Mouse (Mus musculus) forebrain, embryonic 13.5 days (tissue): ENCODE results near the gene Padi2. TPM values are rescaled to one million over a fixed set of nuclear protein-coding genes. Genes with fewer than 3 reads are reported as not detected.

Experiments
- ATAC-seq: fragments of 200-750 bp; cut with Nextera tagmentation; 2 replicates; pipeline ENCODE4 v1.8.0; 2017
- H3K27ac ChIP-seq: fragments of 300-500 bp; sonication (generic); 2 replicates; pipeline ENCODE4 v1.5.1; 2015; ENCODE audit warnings: inconsistent platforms, mild to moderate bottlenecking, moderate library complexity
- H3K27me3 ChIP-seq: fragments of 300-500 bp; sonication (generic); 2 replicates; pipeline ENCODE4 v1.6.1; 2015; ENCODE audit warnings: mild to moderate bottlenecking, inconsistent platforms
- H3K36me3 ChIP-seq: fragments of 300-500 bp; sonication (generic); 2 replicates; pipeline ENCODE4 v1.6.1; 2015; ENCODE audit warnings: mild to moderate bottlenecking, inconsistent platforms; ENCODE audit not compliant: poor library complexity, severe bottlenecking
- H3K4me1 ChIP-seq: fragments of 300-500 bp; sonication (generic); 2 replicates; pipeline ENCODE4 v1.6.1; 2015; ENCODE audit warnings: inconsistent platforms
- H3K4me2 ChIP-seq: fragments of 300-500 bp; sonication (generic); 2 replicates; pipeline ENCODE4 v1.6.1; 2015; ENCODE audit warnings: inconsistent platforms, mild to moderate bottlenecking, moderate library complexity
- H3K4me3 ChIP-seq: fragments of 300-500 bp; sonication (generic); 2 replicates; pipeline ENCODE4 v1.5.1; 2015; ENCODE audit warnings: mild to moderate bottlenecking, inconsistent platforms
- H3K9ac ChIP-seq: fragments of 300-500 bp; sonication (generic); 2 replicates; pipeline ENCODE4 v1.6.1; 2015; ENCODE audit warnings: mild to moderate bottlenecking, inconsistent platforms
- H3K9me3 ChIP-seq: fragments of 300-500 bp; sonication (generic); replicated peaks from 2 replicates; pipeline ENCODE4 v1.6.1; 2016; ENCODE audit warnings: inconsistent platforms
- WGBS: fragments of 180-500 bp; shearing (Covaris S2); methylation state at CpG from one replicate; pipeline ENCODE4 v1.1.7; 2015; 5-methylcytosine and 5-hydroxymethylcytosine counted together
- polyA plus RNA-seq: library from polyadenylated mRNA; unstranded; fragments of >200 nt; fragmentation: Nextera tagmentation; extraction: Ambion mirVana; gene quantifications from 2 replicates; pipeline ENCODE4 v1.2.1, GENCODE M21; 2015

Gene Padi2
- polyA plus RNA-seq, 1 experiment from 2014 or later = 0.12 TPM

GRCm38 (mm10) chr4:140983442-140983841, 77.3 kb downstream of the Padi2 start:
- 0 out of 2 replicates have a peak, but pooled peaks cover 6% of the 10 kb centered on the region for H3K9me3 ChIP-seq
- H3K27ac ChIP-seq = peak overlapping the region; percentile 44; the same call in 1 of the 2 replicates
- no peak overlapping the region for H3K9ac ChIP-seq
- H3K4me2 ChIP-seq = no peak overlapping the region
- peaks cover 29% of the 10 kb centered on the region for H3K4me1 ChIP-seq
- no peak overlapping the region for H3K4me3 ChIP-seq
- H3K27me3 ChIP-seq = no peaks in the 10 kb centered on the region
- 14% methylated on average over 9 of the region's 9 CpGs for WGBS
- peaks cover 17% of the 10 kb centered on the region for H3K36me3 ChIP-seq
- no peak for ATAC-seq

- peaks cover 40% of the 10 kb centered on the region for H3K4me1 ChIP-seq
- no peak for ATAC-seq
- no peak overlapping the region for H3K27ac ChIP-seq
- no peak overlapping the region for H3K4me2 ChIP-seq
- H3K9me3 ChIP-seq = 0 out of 2 replicates have a peak, but pooled peaks cover 6% of the 10 kb centered on the region
- no peak overlapping the region for H3K4me3 ChIP-seq
- no peaks in the 10 kb centered on the region for H3K27me3 ChIP-seq
- no peak overlapping the region for H3K9ac ChIP-seq
- peaks cover 11% of the 10 kb centered on the region for H3K36me3 ChIP-seq
- 92% methylated on average over 6 of the region's 6 CpGs for WGBS
These were observed 78.4 kb downstream of the Padi2 start for GRCm38 (mm10) chr4:140984544-140984943.

GRCm38 (mm10) chr4:140986024-140986710, 80.0 kb downstream of the Padi2 start:
- ATAC-seq = peak; percentile 26
- 0 out of 2 replicates have a peak, but pooled peaks cover 6% of the 10 kb centered on the region for H3K9me3 ChIP-seq
- H3K4me2 ChIP-seq = peak overlapping the region; percentile 82
- no peaks in the 10 kb centered on the region for H3K27me3 ChIP-seq
- peak overlapping the region; percentile 97 for H3K9ac ChIP-seq
- WGBS = 23% methylated on average over 14 of the region's 15 CpGs
- peaks cover 41% of the 10 kb centered on the region for H3K4me1 ChIP-seq
- H3K27ac ChIP-seq = peak overlapping the region; percentile 68
- peak overlapping the region; percentile 85 for H3K4me3 ChIP-seq
- peaks cover 10% of the 10 kb centered on the region; the same call in 1 of the 2 replicates for H3K36me3 ChIP-seq

- ATAC-seq = peak; percentile 92
- Histone ChIP-seq H3K27me3 (no peaks in the 10 kb centered on the region), H3K36me3 (peaks cover 15% of the 10 kb centered on the region; the same call in 1 of the 2 replicates), H3K9ac (peak within 1 kb of the TSS; percentile 97), H3K27ac (peak within 1 kb of the TSS; percentile 68), H3K4me2 (peak within 1 kb of the TSS; percentile 82), H3K9me3 (no peaks in the 10 kb centered on the region), H3K4me1 (peaks cover 41% of the 10 kb centered on the region), H3K4me3 (peak within 1 kb of the TSS; percentile 85)
- under 1% methylated on average over 58 of the region's 58 CpGs for WGBS
These were observed 80.7 kb downstream of the Padi2 start, which contains the start of gene Atp13a2 for GRCm38 (mm10) chr4:140986711-140987395. Atp13a2 (plus strand) TSS chr4:140986873.

GRCm38 (mm10) chr4:140987476-140987875, 81.3 kb downstream of the Padi2 start:
- Histone ChIP-seq H3K27me3 (no peaks in the 10 kb centered on the region), H3K36me3 (peaks cover 21% of the 10 kb centered on the region), H3K9me3 (no peaks in the 10 kb centered on the region), H3K9ac (peak overlapping the region; percentile 97), H3K27ac (no peak overlapping the region), H3K4me1 (peaks cover 41% of the 10 kb centered on the region), H3K4me2 (peak overlapping the region; percentile 82), H3K4me3 (peak overlapping the region; percentile 85)
- 28% methylated on average over 7 of the region's 7 CpGs for WGBS
- ATAC-seq = no peak

GRCm38 (mm10) chr4:140988706-140989290, 82.7 kb downstream of the Padi2 start:
- Histone ChIP-seq H3K9ac (0 out of 2 replicates have a peak overlapping the region, but pooled peaks have one; percentile 0), H3K27me3 (no peaks in the 10 kb centered on the region), H3K4me1 (peaks cover 30% of the 10 kb centered on the region), H3K9me3 (no peaks in the 10 kb centered on the region), H3K27ac (no peak overlapping the region), H3K4me3 (no peak overlapping the region), H3K36me3 (peaks cover 33% of the 10 kb centered on the region), H3K4me2 (peak overlapping the region; percentile 82)
- WGBS = 68% methylated on average over 7 of the region's 7 CpGs
- no peak for ATAC-seq

- no peaks in the 10 kb centered on the region for H3K27me3 ChIP-seq
- no peak overlapping the region for H3K4me3 ChIP-seq
- 92% methylated on average over 14 of the region's 14 CpGs for WGBS
- H3K4me2 ChIP-seq = no peak overlapping the region
- H3K27ac ChIP-seq = no peak overlapping the region
- no peaks in the 10 kb centered on the region for H3K9me3 ChIP-seq
- H3K9ac ChIP-seq = 0 out of 2 replicates have a peak overlapping the region, but pooled peaks have one; percentile 8
- H3K4me1 ChIP-seq = peaks cover 30% of the 10 kb centered on the region
- no peak for ATAC-seq
- H3K36me3 ChIP-seq = peaks cover 40% of the 10 kb centered on the region
These were observed 83.3 kb downstream of the Padi2 start for GRCm38 (mm10) chr4:140989447-140989846.

GRCm38 (mm10) chr4:140992215-140992614, 86.1 kb downstream of the Padi2 start:
- Histone ChIP-seq H3K36me3 (peaks cover 67% of the 10 kb centered on the region), H3K4me3 (no peak overlapping the region), H3K4me2 (no peak overlapping the region), H3K27ac (no peak overlapping the region), H3K9me3 (no peaks in the 10 kb centered on the region), H3K27me3 (no peaks in the 10 kb centered on the region), H3K9ac (no peak overlapping the region), H3K4me1 (peaks cover 24% of the 10 kb centered on the region)
- ATAC-seq = no peak
- 82% methylated on average over 20 of the region's 20 CpGs for WGBS

GRCm38 (mm10) chr4:140993846-140994245, 87.7 kb downstream of the Padi2 start:
- no peak overlapping the region for H3K27ac ChIP-seq
- 81% methylated on average over 8 of the region's 8 CpGs for WGBS
- H3K9ac ChIP-seq = no peak overlapping the region
- H3K4me2 ChIP-seq = no peak overlapping the region
- no peak overlapping the region for H3K4me3 ChIP-seq
- H3K36me3 ChIP-seq = peaks cover 82% of the 10 kb centered on the region
- peaks cover 8% of the 10 kb centered on the region for H3K4me1 ChIP-seq
- ATAC-seq = no peak
- no peaks in the 10 kb centered on the region for H3K27me3 ChIP-seq
- no peaks in the 10 kb centered on the region for H3K9me3 ChIP-seq

- no peak for ATAC-seq
These were observed 89.7 kb downstream of the Padi2 start for GRCm38 (mm10) chr4:140995811-140996210.

GRCm38 (mm10) chr4:140996812-140997211, 90.7 kb downstream of the Padi2 start:
- Histone ChIP-seq H3K4me3 (no peak overlapping the region), H3K27me3 (no peaks in the 10 kb centered on the region), H3K9me3 (no peaks in the 10 kb centered on the region), H3K27ac (no peak overlapping the region), H3K9ac (no peak overlapping the region), H3K36me3 (peaks cover 97% of the 10 kb centered on the region), H3K4me1 (no peaks in the 10 kb centered on the region), H3K4me2 (no peak overlapping the region)
- WGBS = 96% methylated on average over 9 of the region's 9 CpGs
- no peak for ATAC-seq

More at GRCm38 (mm10) chr4:140995811-140996210, 89.7 kb downstream of the Padi2 start:
- Histone ChIP-seq H3K36me3 (peaks cover 91% of the 10 kb centered on the region), H3K4me2 (no peak overlapping the region), H3K9me3 (no peaks in the 10 kb centered on the region), H3K4me3 (no peak overlapping the region), H3K4me1 (no peaks in the 10 kb centered on the region), H3K27ac (no peak overlapping the region), H3K27me3 (no peaks in the 10 kb centered on the region), H3K9ac (no peak overlapping the region)
- 92% methylated on average over 8 of the region's 8 CpGs for WGBS
